Mouse (Mus musculus) inflammation-experienced regulatory T-cells, adult 6 months (primary cell): ENCODE measurements around the gene Gm14819. TPM values are rescaled to one million over a fixed set of nuclear protein-coding genes. Genes with fewer than 3 reads are reported as not detected.
"Not testable (repeated sequence)": the region's sequence is repeated elsewhere in the genome, so short reads cannot be mapped to it uniquely, and the experiment has no call there.

ENCODE experiments used
- ATAC-seq: one replicate; pipeline ENCODE4 v1.8.0; 2017
- polyA plus RNA-seq, 3 experiments: library from polyadenylated mRNA; unstranded; fragments of 100-300 nt; shearing (Covaris generic); gene quantifications; one replicate each; pipeline ENCODE4 v1.2.1; 2017

The Gm14819 gene
- not detected for polyA plus RNA-seq

- ATAC-seq, result not testable (repeated sequence)
These were observed at the start of gene Gm14819 for GRCm38 (mm10) chrX:35403883-35404282. Gene Gm14819, plus strand, starts transcription at chrX:35404183.
